Mouse (Mus musculus) kidney, postnatal 36 days (tissue): Measurements from ENCODE around the gene Tmem131.
A peak's percentile ranks its signal among the peaks of the same experiment; 100 is the strongest.

Source experiments
- DNase-seq, 2 experiments: peaks; one replicate each; pipeline ENCODE4 v3.0.0; 2021 to 2022; ENCODE audit warnings: mixed read lengths in 2 of 2

Gene Tmem131

GRCm38 (mm10) chr1:36768786-36769185 is 174.7 kb downstream of the Tmem131 start:
- DNase-seq, result no peak

- no peak for DNase-seq
Measured at GRCm38 (mm10) chr1:36767321-36767720, 176.1 kb downstream of the Tmem131 start.

GRCm38 (mm10) chr1:36766431-36767205 is 176.8 kb downstream of the Tmem131 start:
- no peak for DNase-seq

GRCm38 (mm10) chr1:36761568-36761967 is 181.9 kb downstream of the Tmem131 start, which contains the start of gene Zap70:
TSS of gene Zap70 (plus strand) at chr1:36761798.
- no peak for DNase-seq

GRCm38 (mm10) chr1:36761061-36761460 is 182.4 kb downstream of the Tmem131 start:
- DNase-seq, result no peak

- no peak for DNase-seq
Measured at GRCm38 (mm10) chr1:36760401-36760800, 183.1 kb downstream of the Tmem131 start.

- DNase-seq, result no peak
Measured at GRCm38 (mm10) chr1:36759076-36759475, 184.4 kb downstream of the Tmem131 start.

GRCm38 (mm10) chr1:36758553-36758952 is 184.9 kb downstream of the Tmem131 start:
- DNase-seq, result no peak

- no peak for DNase-seq
Measured at GRCm38 (mm10) chr1:36753932-36754675, 189.4 kb downstream of the Tmem131 start.

- DNase-seq, result peak in 1 of 2 experiments; percentile 61
Measured at GRCm38 (mm10) chr1:36746452-36746851, 197.0 kb downstream of the Tmem131 start.

GRCm38 (mm10) chr1:36745661-36746060 is 197.8 kb downstream of the Tmem131 start:
- no peak for DNase-seq

GRCm38 (mm10) chr1:36744268-36744944 is 199.1 kb downstream of the Tmem131 start:
- DNase-seq, result peak; percentile 65 to 87

- DNase-seq, result no peak
Measured at GRCm38 (mm10) chr1:36743046-36743445, 200.4 kb downstream of the Tmem131 start.
